Mouse (Mus musculus) embryo, embryonic 9.5 days (tissue): ENCODE measurements around the gene Snd1.

Experiments used
- DNase-seq: peaks from one replicate; pipeline ENCODE4 v3.0.0-alpha.2; 2017; ENCODE audit errors: extremely low spot score

Gene Snd1

DNA sequence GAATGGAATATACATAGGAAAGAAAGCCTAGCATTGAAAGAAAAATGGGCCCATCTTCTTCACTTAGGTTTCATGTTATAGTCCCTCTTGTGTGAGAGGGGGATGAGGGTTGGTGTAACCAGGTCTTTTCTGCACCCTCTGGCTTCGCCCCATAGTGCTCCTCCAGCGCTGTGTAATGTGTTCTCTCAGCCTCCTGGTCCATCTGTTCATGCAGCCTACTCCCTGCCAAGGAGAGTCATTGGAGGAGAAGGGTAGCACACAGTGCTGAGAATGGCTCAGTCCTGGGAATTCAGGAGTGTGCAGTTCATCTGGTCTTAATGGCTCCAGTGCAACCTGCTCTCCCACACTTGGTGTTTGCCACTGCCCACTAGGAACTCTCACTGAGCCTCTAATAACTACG is 326.0 kb downstream of the Snd1 start:
- DNase-seq = no peak

DNA sequence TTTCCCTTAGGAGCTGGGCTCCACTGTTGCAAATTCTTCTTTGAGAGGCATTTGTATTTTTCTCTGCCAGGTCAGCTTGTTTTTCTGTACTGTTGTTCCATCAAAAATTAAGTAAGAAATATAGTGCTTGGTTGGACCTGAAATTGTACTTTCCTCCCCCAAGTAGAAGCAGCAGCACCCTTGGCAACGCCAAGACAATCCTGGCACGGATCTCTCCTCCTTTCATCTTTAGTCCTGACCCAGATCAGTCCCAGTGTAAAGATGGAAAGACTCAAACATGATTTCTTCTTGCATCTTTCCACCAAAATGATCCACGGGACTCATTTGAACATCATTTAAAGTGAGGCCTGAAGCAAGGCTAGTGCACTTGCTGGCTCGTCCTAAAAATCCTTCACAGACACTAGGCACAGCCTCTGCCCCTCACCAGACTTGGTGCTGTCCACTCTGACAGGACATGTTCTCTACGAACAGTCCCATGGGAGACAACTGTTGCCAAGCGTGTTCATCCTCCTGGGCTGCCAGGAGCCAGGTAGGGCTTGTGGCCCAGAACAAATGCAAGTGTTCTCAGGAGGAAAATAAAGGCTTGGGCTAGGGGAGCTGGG is 328.8 kb downstream of the Snd1 start:
- DNase-seq = no peak

DNA sequence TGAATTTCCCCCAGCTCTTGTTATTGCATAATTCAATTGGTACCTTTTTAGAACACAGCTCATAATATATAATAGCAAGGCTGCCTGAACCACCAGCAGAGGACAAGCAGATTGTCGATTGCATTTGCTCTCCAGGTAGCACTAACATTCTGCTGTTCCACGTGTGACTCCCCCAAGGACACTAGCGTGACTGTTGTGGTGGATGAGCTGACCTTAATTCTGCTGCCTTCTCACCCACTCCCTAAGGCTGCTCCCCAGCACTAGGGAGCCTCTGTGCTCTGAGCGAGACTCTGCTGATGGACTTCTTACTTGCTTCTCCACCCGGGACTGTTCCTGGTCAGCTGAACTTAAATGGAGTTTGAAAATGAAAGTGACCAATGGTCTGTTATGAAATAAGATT is 329.8 kb downstream of the Snd1 start:
- no peak for DNase-seq

DNA sequence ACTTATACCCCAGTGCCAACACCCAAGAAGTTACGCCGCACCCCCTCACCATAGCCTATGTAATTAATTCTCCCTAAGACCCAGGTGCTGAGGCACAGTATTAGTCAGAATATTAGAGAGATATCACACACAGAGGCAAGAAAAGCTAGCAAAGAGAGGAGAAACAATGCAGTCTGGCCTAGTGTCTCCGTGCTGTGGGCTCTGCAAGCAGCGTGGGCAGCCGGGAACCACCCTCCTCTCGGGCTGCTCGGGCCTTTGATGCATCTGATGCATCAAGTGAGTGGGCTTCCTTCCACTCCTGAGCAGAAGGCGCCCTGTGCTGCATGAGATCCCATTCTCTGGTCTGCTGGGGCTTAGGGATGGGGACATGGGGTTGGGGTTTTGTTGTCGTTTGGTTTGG is 338.1 kb downstream of the Snd1 start:
- DNase-seq = no peak

GRCm38 (mm10) chr6:28814895-28815294 is 340.0 kb downstream of the Snd1 start:
- DNase-seq = no peak

- DNase-seq = no peak
Observed at GRCm38 (mm10) chr6:28817039-28817438, 342.1 kb downstream of the Snd1 start.

DNA sequence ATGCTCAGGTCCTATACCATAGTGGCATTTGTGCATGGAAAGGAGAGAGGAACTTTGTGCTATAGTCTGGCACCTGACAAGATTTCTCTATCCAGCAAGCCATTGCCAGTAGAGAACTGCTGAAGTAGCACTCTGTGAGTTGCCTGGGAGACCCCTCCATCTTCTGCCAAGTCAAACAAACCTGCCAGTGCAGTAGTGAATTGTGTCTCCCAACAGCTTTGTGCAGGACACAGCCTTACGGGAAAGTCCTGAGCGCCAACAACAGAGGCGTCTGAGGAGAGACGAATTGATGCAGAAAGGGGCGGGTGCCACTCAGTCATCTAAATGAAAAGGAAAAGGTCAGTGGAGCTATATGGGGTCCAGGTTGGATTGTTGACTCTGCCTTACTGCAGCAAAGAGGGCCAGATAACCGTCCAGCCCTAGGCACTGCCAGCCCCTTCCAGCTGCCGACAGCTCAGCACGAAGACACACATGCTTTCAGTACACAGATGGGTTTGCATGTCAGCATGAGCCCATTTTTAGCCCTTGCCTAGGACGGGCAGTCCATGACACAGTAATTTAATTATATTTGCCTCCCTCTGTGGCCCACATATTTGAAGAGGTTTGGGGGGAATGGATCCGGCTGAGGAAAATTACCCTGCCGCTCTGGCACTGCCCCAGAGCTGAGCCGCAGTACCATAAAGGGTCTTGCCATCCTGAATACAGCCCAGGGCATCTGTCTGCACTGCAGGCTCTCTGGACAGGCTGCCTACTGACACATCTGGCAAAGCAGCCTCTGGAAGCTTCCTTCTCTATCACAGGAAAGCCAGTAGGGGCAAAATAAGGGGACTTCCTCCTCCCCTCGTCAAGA is 344.8 kb downstream of the Snd1 start:
- no peak for DNase-seq

- DNase-seq = no peak
Observed at GRCm38 (mm10) chr6:28822296-28822695, 347.4 kb downstream of the Snd1 start.

- no peak for DNase-seq
Observed at GRCm38 (mm10) chr6:28823375-28823774, 348.4 kb downstream of the Snd1 start.

DNA sequence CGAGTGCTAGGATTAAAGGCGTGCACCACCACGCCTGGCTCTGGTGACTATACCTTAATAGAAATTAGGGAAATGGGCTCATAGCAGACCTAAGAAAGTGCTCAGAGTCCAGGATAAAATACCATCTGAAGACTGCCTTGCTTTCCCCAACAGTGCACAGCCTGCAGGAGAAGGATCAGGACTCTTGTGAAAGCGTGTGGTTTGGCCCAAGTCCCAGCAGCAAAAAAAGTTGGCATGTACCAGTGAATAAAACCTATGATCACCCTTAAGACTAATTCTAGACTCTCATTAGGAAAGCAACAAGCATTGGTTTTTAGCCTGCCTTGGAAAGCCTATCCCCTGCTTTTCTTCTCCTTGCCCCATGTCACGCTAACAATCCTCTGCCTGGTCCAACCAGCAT is 348.9 kb downstream of the Snd1 start:
- no peak for DNase-seq

DNA sequence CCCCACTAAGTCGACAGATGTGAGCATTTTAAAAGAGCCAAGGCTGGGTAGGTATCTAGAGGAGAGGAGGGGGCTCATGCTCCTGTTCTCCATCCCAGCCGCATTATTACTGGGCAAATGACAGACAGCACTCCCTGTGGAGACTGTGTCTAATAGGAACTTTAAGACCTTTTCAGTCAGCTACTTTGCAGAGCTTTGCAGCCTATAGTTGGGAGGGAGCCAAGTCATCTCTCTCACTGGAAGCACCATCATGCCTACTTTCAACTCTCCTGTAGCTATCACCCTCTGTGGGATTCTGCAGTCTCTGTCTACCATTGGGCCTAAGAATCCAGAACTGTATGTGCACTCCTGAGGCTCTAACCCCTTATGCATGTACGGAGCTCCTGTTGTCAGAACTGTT is 351.0 kb downstream of the Snd1 start:
- no peak for DNase-seq

GRCm38 (mm10) chr6:28826689-28827389 is 351.9 kb downstream of the Snd1 start:
- no peak for DNase-seq

GRCm38 (mm10) chr6:28827565-28827964 is 352.6 kb downstream of the Snd1 start:
- no peak for DNase-seq

- DNase-seq = peak; percentile 24
Observed at GRCm38 (mm10) chr6:28828593-28828992, 353.7 kb downstream of the Snd1 start.

GRCm38 (mm10) chr6:28830306-28830705 is 355.4 kb downstream of the Snd1 start:
- no peak for DNase-seq

- DNase-seq = peak; percentile 44
Observed at GRCm38 (mm10) chr6:28831011-28831853, 356.3 kb downstream of the Snd1 start, which contains the start of gene Lrrc4. TSS of gene Lrrc4 (minus strand) at chr6:28831747.

DNA sequence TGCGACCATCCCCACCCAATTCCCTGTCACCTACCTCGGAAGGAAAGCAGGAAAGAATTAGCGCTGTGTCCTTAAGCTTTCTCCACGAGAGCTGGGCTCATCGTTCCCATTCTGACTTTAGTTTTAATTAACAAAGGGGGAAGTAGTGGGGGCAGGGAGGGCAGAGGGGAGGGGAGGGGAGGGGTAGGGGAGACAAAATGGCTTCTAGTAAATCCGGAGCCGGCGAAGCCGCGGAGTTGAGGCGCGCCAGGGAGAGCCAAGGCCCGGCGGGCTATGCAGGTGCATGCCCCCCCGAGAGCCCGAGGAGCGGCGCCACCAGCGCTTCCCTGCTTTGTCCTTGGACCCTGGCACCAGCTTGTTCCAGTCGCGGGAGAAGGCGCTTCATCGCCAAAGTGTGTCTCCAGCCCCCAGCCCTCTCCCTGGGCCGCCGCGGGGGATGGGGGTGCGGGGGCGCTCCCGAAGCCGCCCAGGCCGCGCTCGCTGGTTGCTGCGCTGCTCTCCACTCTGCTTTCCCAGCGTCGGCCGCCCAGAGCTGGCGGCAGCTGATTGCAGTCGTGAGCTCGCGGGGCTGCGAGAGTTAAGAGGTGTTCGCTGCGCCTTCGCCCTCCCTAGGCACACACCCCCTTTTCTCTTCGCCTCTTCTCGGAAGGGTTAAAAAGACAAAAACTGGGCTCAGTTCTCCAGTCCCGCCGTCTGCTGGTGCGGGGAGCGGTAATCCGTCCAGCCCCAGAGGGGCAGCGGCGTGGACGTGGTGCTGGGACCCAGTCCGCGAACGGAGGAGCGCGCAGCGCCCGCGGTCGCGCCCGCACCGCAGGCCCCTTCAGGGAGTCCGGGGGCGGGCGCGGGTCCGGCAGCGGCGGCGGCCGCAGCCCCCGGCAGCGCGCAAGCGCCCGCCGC is 357.2 kb downstream of the Snd1 start:
- peak; percentile 55 for DNase-seq

GRCm38 (mm10) chr6:28832751-28833291 is 357.9 kb downstream of the Snd1 start:
- peak; percentile 68 for DNase-seq

DNA sequence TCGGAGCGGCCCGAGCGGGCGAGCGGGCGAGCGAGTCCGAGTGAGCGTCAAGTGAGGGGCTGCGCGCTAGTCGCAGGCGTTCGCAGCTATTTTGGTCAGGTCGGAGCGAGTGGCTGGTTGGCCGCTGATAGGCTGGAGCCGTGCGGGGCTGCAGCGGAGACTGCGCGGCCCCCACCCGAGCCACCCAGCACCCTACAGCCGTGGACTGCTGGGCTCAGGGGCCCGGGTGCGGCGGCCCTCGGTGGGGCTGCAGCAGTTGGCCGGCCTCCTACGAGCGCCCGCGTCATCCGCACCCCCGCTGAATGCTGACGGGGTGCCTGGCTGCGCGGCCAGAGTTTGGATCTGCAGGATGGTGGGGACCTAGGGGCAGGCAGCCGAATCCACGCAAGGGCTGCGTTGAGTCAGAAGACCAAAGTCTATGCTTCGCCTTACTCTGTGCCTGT is 358.5 kb downstream of the Snd1 start:
- peak; percentile 58 for DNase-seq

DNA sequence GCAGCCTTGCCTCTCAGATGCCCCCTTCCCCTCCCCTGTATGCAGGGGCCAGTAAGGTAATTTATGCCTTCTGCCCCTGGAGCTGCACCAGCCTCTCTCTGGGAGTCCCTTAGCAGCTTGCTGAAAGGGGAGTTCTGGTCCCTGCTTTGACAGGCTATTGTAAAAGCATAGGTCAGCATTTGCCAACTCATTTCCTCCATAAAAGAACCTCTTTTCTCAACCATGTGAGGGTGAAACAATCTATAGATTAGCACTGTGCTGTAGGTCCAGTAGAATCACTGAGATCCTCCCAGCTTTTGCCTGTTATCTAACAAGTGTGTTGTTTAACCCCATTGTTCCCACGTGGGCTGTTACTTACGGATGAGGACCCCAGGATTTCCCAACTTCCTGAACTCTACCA is 359.1 kb downstream of the Snd1 start:
- DNase-seq = no peak
